8 mouse cellular contexts compared by ENCODE assay signal in genomic region chr1:72225054-72225718, GRCm38 (mm10). TPM values are rescaled to one million over a fixed set of nuclear protein-coding genes. Genes with fewer than 3 reads are reported as not detected.
DNase-seq lines count a peak whose midpoint lies in the region; ATAC-seq and TF ChIP-seq lines count a peak whose summit lies in the region.

No protein-coding gene starts in this region.

- H3K4me1 ChIP-seq in heart, embryonic 13.5 days = no peaks in the 10 kb centered on the region
- peaks cover 7 to 20% of the 10 kb centered on the region in 2 experiments; a peak in 3 of 4 replicates for H3K4me1 ChIP-seq in ES-E14 (ENCODE audit: control insufficient read depth in 2 of 2, insufficient read depth in 2 of 2, low read length in 2 of 2, poor library complexity in 1 of 2)
- H3K4me1 ChIP-seq in forebrain, embryonic 14.5 days (ENCODE audit: control insufficient read depth, insufficient read depth, low read length) = no peaks in the 10 kb centered on the region
- no peaks in the 10 kb centered on the region for H3K4me1 ChIP-seq in liver, embryonic 16.5 days (ENCODE audit: control insufficient read depth, low read depth, low read length)

- no peak for ATAC-seq in heart, embryonic 13.5 days (ENCODE audit: extremely low read depth, insufficient number of reproducible peaks, low FRiP score, low TSS enrichment)
- no peak for ATAC-seq in forebrain, embryonic 14.5 days
- ATAC-seq in liver, embryonic 16.5 days (ENCODE audit: low read depth) = no peak

- 7% methylated on average over 13 of the region's 13 CpGs for WGBS in heart, embryonic 13.5 days
- 6% methylated on average over 13 of the region's 13 CpGs for WGBS in forebrain, embryonic 14.5 days
- 8% methylated on average over 12 of the region's 13 CpGs for WGBS in liver, embryonic 16.5 days (ENCODE audit: insufficient replicate concordance)

- in situ Hi-C loops in ES-E14 (cut with MboI; ENCODE audit: low sequenced_read_pairs in 2 of 2, unreplicated experiment in 2 of 2) = no loop called here

- no peak overlapping the region for H3K27ac ChIP-seq in heart, embryonic 13.5 days (replicated peaks)
- H3K27ac ChIP-seq in ES-E14 (ENCODE audit: insufficient read depth, low read depth, low read length, poor library complexity, severe bottlenecking) = peak overlapping the region; percentile 24
- H3K27ac ChIP-seq in forebrain, embryonic 14.5 days (ENCODE audit: low read depth, low read length) = no peak overlapping the region
- no peak overlapping the region for H3K27ac ChIP-seq in liver, embryonic 16.5 days (ENCODE audit: low read length)

- peaks cover 34% of the 10 kb centered on the region for H3K27me3 ChIP-seq in heart, embryonic 13.5 days (replicated peaks)
- H3K27me3 ChIP-seq in forebrain, embryonic 14.5 days (replicated peaks; ENCODE audit: control insufficient read depth, insufficient read depth, low read length) = 0 out of 2 replicates have a peak, but pooled peaks cover 5% of the 10 kb centered on the region
- peaks cover 10% of the 10 kb centered on the region for H3K27me3 ChIP-seq in liver, embryonic 16.5 days (ENCODE audit: control insufficient read depth, insufficient read depth, low read depth, low read length)

- peak overlapping the region; percentile 77 for H3K9ac ChIP-seq in heart, embryonic 13.5 days
- peak overlapping the region; percentile 22 for H3K9ac ChIP-seq in ES-E14 (ENCODE audit: insufficient read depth, low read depth, low read length, poor library complexity, severe bottlenecking)
- H3K9ac ChIP-seq in forebrain, embryonic 14.5 days (ENCODE audit: low read length) = peak overlapping the region; percentile 60
- no peak overlapping the region for H3K9ac ChIP-seq in liver, embryonic 16.5 days (ENCODE audit: low read depth, low read length)

- H3K36me3 ChIP-seq in heart, embryonic 13.5 days = no peaks in the 10 kb centered on the region
- H3K36me3 ChIP-seq in ES-E14 (ENCODE audit: control insufficient read depth, insufficient read depth, low read length, poor library complexity, severe bottlenecking) = no peaks in the 10 kb centered on the region
- no peaks in the 10 kb centered on the region for H3K36me3 ChIP-seq in forebrain, embryonic 14.5 days (ENCODE audit: control insufficient read depth, insufficient read depth, low read length)
- no peaks in the 10 kb centered on the region for H3K36me3 ChIP-seq in liver, embryonic 16.5 days (ENCODE audit: control insufficient read depth, insufficient read depth)

- H3K9me3 ChIP-seq in heart, embryonic 13.5 days = no peaks in the 10 kb centered on the region
- H3K9me3 ChIP-seq in ES-E14 (ENCODE audit: control insufficient read depth, insufficient read depth, low read depth, low read length) = no peaks in the 10 kb centered on the region
- no peaks in the 10 kb centered on the region for H3K9me3 ChIP-seq in forebrain, embryonic 14.5 days (replicated peaks; ENCODE audit: control insufficient read depth, low read length)
- H3K9me3 ChIP-seq in liver, embryonic 16.5 days (replicated peaks; ENCODE audit: control insufficient read depth, low read length) = no peaks in the 10 kb centered on the region

- peak overlapping the region; percentile 60 for H3K4me3 ChIP-seq in heart, embryonic 13.5 days
- H3K4me3 ChIP-seq in ES-E14 (ENCODE audit: insufficient read depth in 1 of 2, low read depth in 1 of 2, low read length in 2 of 2, poor library complexity in 1 of 2, severe bottlenecking in 1 of 2) = peak overlapping the region; percentile 37 to 53; a peak in 3 of 4 replicates
- peak overlapping the region; percentile 37 for H3K4me3 ChIP-seq in forebrain, embryonic 14.5 days (ENCODE audit: low read depth, low read length)
- peak overlapping the region; percentile 58 for H3K4me3 ChIP-seq in liver, embryonic 16.5 days (ENCODE audit: low read depth, low read length)

- H3K4me2 ChIP-seq in heart, embryonic 13.5 days = peak overlapping the region; percentile 81
- peak overlapping the region; percentile 63 for H3K4me2 ChIP-seq in forebrain, embryonic 14.5 days (ENCODE audit: low read length)
- peak overlapping the region; percentile 72 for H3K4me2 ChIP-seq in liver, embryonic 16.5 days (ENCODE audit: low read depth, low read length)

- no peak for DNase-seq in heart, adult 18-20 months
- DNase-seq in ES-E14 (ENCODE audit: low read depth, low spot score) = no peak
- DNase-seq in forebrain, embryonic 14.5 days (ENCODE audit: low spot score) = no peak
- DNase-seq in urinary bladder, postnatal 4 days (ENCODE audit: low spot score in 2 of 2) = no peak
- DNase-seq in layer of hippocampus, adult 8-10 months (ENCODE audit: low spot score in 2 of 2) = no peak
- DNase-seq in retina, postnatal 1 day = no peak

TF ChIP-seq in ES-E14, 5 proteins besides CTCF, POLR2A, EP300 and RAD21:
- TF ChIP-seq ZNF384 (IDR thresholded peaks at IDR 0.05; ENCODE audit: low read depth, low read length) (peak; percentile 52; the same call in 1 of the 2 replicates), CHD2 (IDR thresholded peaks at IDR 0.05; ENCODE audit: low read depth, low read length) (no peak)

RNA-seq across cellular contexts. Expression of gene Mreg, which starts 13.1 kb away (rescaled TPM):
- polyA plus RNA-seq in heart, embryonic 13.5 days (2015; fragmentation: Nextera tagmentation; extraction: Ambion mirVana) = 4.0 TPM in 2 replicates
- 10 to 100 TPM; 36.9 to 39.7 TPM for total RNA-seq in heart, adult 18-20 months (2021)
- 92.1 and 94.8 TPM in 2 replicates for total RNA-seq in ES-E14 (2012; rRNA removed)
- polyA plus RNA-seq in forebrain, embryonic 14.5 days (2014; fragmentation: Nextera tagmentation; extraction: Ambion mirVana) = 1.2 and 1.6 TPM in 2 replicates
- 8.0 and 8.1 TPM in 2 replicates for polyA plus RNA-seq in liver, embryonic 16.5 days (2015; fragmentation: Nextera tagmentation; extraction: Ambion mirVana)
- 1 to 10 TPM; 4.2 to 7.6 (median 5.8) TPM for total RNA-seq in layer of hippocampus, adult 8-10 months (2022)

RNA-seq across cellular contexts. Expression of gene Pecr, which starts 58.9 kb away (rescaled TPM):
- 20.4 and 23.7 TPM in 2 replicates for polyA plus RNA-seq in heart, embryonic 13.5 days (2015; fragmentation: Nextera tagmentation; extraction: Ambion mirVana)
- total RNA-seq in heart, adult 18-20 months (2021) = 10 to 100 TPM; 13.4 to 13.6 TPM
- total RNA-seq in ES-E14 (2012; rRNA removed) = 14.3 and 16.8 TPM in 2 replicates
- 8.4 and 10.3 TPM in 2 replicates for polyA plus RNA-seq in forebrain, embryonic 14.5 days (2014; fragmentation: Nextera tagmentation; extraction: Ambion mirVana)
- 75.9 and 84.2 TPM in 2 replicates for polyA plus RNA-seq in liver, embryonic 16.5 days (2015; fragmentation: Nextera tagmentation; extraction: Ambion mirVana)
- total RNA-seq in layer of hippocampus, adult 8-10 months (2022) = 1 to 10 TPM; 4.4 to 7.6 (median 6.3) TPM

RNA-seq across cellular contexts. Expression of gene Tmem169, which starts 59.0 kb away (rescaled TPM):
- polyA plus RNA-seq in heart, embryonic 13.5 days (2015; fragmentation: Nextera tagmentation; extraction: Ambion mirVana) = 0.33 and 0.35 TPM in 2 replicates
- not detected for total RNA-seq in heart, adult 18-20 months (2021)
- 0.32 and 0.36 TPM in 2 replicates for total RNA-seq in ES-E14 (2012; rRNA removed)
- 23.2 and 28.8 TPM in 2 replicates for polyA plus RNA-seq in forebrain, embryonic 14.5 days (2014; fragmentation: Nextera tagmentation; extraction: Ambion mirVana)
- polyA plus RNA-seq in liver, embryonic 16.5 days (2015; fragmentation: Nextera tagmentation; extraction: Ambion mirVana) = 0.45 and 0.72 TPM in 2 replicates
- 10 to 100 TPM; 11.6 to 17.4 (median 13.2) TPM for total RNA-seq in layer of hippocampus, adult 8-10 months (2022)

Comparison
In these comparisons a context has a peak if more than half of its experiments do, and no peak if none do; other contexts are left out.
1. RNA of gene Mreg, which starts 13.1 kb away (total RNA-seq): 92.1 to 94.8 TPM in ES-E14 and 36.9 to 39.7 TPM in heart, adult 18-20 months; 4.2 to 7.6 TPM in layer of hippocampus, adult 8-10 months; every median in the first group is over 4 times any median in the second.
2. Peak in every context shown above with its lines, with median percentiles within 50 percentile points of each other: H3K4me2 ChIP-seq and H3K4me3 ChIP-seq.